Mouse (Mus musculus) liver, postnatal 0 days (tissue): ENCODE data around the gene Lgals9. TPM values are rescaled to one million over a fixed set of nuclear protein-coding genes. Genes with fewer than 3 reads are reported as not detected.

Source experiments
- ATAC-seq: fragments of 200-750 bp; cut with Nextera tagmentation; 2 replicates; pipeline ENCODE4 v1.8.0; 2017; ENCODE audit warnings: mild to moderate bottlenecking, moderate library complexity
- DNase-seq: peaks from one replicate; pipeline ENCODE4 v3.0.0-alpha.2; 2016
- H3K27ac ChIP-seq: fragments of 300-500 bp; sonication (generic); 2 replicates; pipeline ENCODE4 v1.5.1; 2014; ENCODE audit warnings: antibody characterized with exemption, moderate library complexity, mild to moderate bottlenecking, low read depth
- H3K27me3 ChIP-seq: fragments of 300-500 bp; sonication (generic); 2 replicates; pipeline ENCODE4 v1.6.1; 2014; ENCODE audit warnings: low read length, control low read depth, mixed read lengths; ENCODE audit not compliant: insufficient read depth
- H3K36me3 ChIP-seq: fragments of 300-500 bp; sonication (generic); replicated peaks from 2 replicates; pipeline ENCODE4 v1.6.1; 2014; ENCODE audit warnings: mild to moderate bottlenecking, control low read depth, low read length, moderate library complexity, mixed read lengths; ENCODE audit not compliant: insufficient read depth
- H3K4me1 ChIP-seq: fragments of 300-500 bp; sonication (generic); 2 replicates; pipeline ENCODE4 v1.6.1; 2014; ENCODE audit warnings: antibody characterized with exemption, mild to moderate bottlenecking, control low read depth; ENCODE audit not compliant: insufficient read depth
- H3K4me2 ChIP-seq: fragments of 300-500 bp; sonication (generic); 2 replicates; pipeline ENCODE4 v1.6.1; 2014; ENCODE audit warnings: low read depth, mild to moderate bottlenecking, low read length, moderate library complexity, mixed read lengths
- H3K4me3 ChIP-seq: fragments of 300-500 bp; sonication (generic); 2 replicates; pipeline ENCODE4 v1.5.1; 2014; ENCODE audit warnings: low read depth, low read length
- H3K9ac ChIP-seq: fragments of 300-500 bp; sonication (generic); replicated peaks from 2 replicates; pipeline ENCODE4 v1.6.1; 2014; ENCODE audit warnings: mild to moderate bottlenecking, moderate library complexity
- H3K9me3 ChIP-seq: fragments of 300-500 bp; sonication (generic); 2 replicates; pipeline ENCODE4 v1.6.1; 2016; ENCODE audit warnings: mild to moderate bottlenecking, control low read depth, low read length, mixed read lengths
- CTCF ChIP-seq: sonication (generic); IDR thresholded peaks from 2 replicates; pipeline ENCODE4 v1.5.1; 2016; ENCODE audit warnings: antibody characterized with exemption, low read depth
- EP300 ChIP-seq: IDR thresholded peaks from 2 replicates; pipeline ENCODE4 v1.6.1; 2016; ENCODE audit warnings: antibody characterized with exemption, low read depth, mild to moderate bottlenecking
- WGBS: fragments of 180-500 bp; shearing (Covaris S2); extraction: QIAGEN DNeasy Blood & Tissue Kit; methylation state at CpG from one replicate; pipeline ENCODE4 v1.1.7; 2014; ENCODE audit not compliant: insufficient replicate concordance; 5-methylcytosine and 5-hydroxymethylcytosine counted together
- polyA plus RNA-seq: library from polyadenylated mRNA; unstranded; fragments of >200 nt; fragmentation: Nextera tagmentation; extraction: Ambion mirVana; gene quantifications from 2 replicates; pipeline ENCODE4 v1.2.1, GENCODE M21; 2015

The Lgals9 gene
- polyA plus RNA-seq, 1 experiment from 2014 or later = 373 TPM

- WGBS = 75% methylated on average over 7 of the region's 7 CpGs
- no peak for ATAC-seq
- Histone ChIP-seq H3K36me3 (no peaks in the 10 kb centered on the region), H3K4me2 (no peak overlapping the region), H3K4me3 (no peak overlapping the region), H3K9ac (no peak overlapping the region), H3K27ac (no peak overlapping the region), H3K4me1 (no peaks in the 10 kb centered on the region), H3K9me3 (no peaks in the 10 kb centered on the region), H3K27me3 (no peaks in the 10 kb centered on the region)
- DNase-seq = no peak
- TF ChIP-seq CTCF (no peak), EP300 (no peak)
Measured at GRCm38 (mm10) chr11:78934307-78934706, 50.4 kb downstream of the Lgals9 start.

DNA sequence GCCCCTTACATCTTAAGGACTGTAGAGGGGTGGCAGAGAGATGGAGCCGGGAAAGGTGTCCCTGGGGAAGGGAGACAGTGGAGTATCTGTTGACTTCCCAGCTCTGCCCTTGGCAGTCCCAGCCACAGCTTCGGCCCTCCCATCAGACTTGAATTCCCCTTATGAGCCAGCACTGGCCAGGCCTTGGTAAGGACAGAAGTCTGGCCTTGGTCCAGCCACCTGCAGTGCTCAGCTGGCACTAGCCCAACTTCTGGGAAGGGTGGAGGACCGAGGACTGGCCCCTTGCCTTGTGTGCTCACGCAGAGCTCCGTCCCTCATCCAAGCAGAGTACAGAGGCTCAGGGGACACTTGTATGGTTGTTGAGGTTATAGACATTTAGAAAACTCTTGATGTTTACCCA lies 55.4 kb downstream of the Lgals9 start:
- H3K27me3 ChIP-seq = peaks cover 19% of the 10 kb centered on the region
- no peak overlapping the region for H3K4me3 ChIP-seq
- H3K4me2 ChIP-seq = no peak overlapping the region
- peaks cover 5% of the 10 kb centered on the region; the same call in 1 of the 2 replicates for H3K4me1 ChIP-seq
- H3K27ac ChIP-seq = no peak overlapping the region
- DNase-seq (no peak), ATAC-seq (no peak)
- H3K9me3 ChIP-seq = no peaks in the 10 kb centered on the region
- WGBS = 72% methylated on average over 5 of the region's 5 CpGs
- H3K9ac ChIP-seq = no peak overlapping the region
- no peak for TF ChIP-seq CTCF
- TF ChIP-seq EP300 = no peak
- H3K36me3 ChIP-seq = no peaks in the 10 kb centered on the region

DNA sequence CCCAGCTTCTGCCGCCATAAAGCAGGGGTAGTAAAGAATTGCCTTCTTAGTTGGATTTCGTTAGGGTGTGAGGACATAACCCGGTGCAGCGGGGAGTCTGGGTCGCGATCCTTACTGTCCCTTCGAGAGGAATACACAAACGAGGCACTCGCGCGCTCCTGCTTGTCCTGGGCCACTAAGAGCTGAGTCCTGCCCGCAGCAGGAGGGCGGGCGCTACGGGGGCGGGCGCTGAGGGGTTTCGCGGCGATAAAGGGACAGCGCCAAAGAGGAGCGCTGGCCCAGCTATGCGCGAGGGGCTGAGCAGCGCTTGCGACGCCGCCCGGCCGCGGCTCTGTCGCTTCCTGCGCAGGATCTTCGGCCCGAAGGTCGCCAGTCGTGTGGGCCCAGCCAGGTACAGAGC lies 59.8 kb downstream of the Lgals9 start:
- no peak overlapping the region for H3K27ac ChIP-seq
- no peak overlapping the region for H3K9ac ChIP-seq
- H3K4me1 ChIP-seq = peaks cover 5% of the 10 kb centered on the region; the same call in 1 of the 2 replicates
- peak overlapping the region; percentile 34 for H3K4me3 ChIP-seq
- WGBS = 1% methylated on average over 37 of the region's 37 CpGs
- TF ChIP-seq CTCF = no peak
- peak overlapping the region; percentile 62 for H3K4me2 ChIP-seq
- H3K9me3 ChIP-seq = no peaks in the 10 kb centered on the region
- ATAC-seq = no peak
- no peak for DNase-seq
- peaks cover 32% of the 10 kb centered on the region for H3K27me3 ChIP-seq
- no peaks in the 10 kb centered on the region for H3K36me3 ChIP-seq

DNA sequence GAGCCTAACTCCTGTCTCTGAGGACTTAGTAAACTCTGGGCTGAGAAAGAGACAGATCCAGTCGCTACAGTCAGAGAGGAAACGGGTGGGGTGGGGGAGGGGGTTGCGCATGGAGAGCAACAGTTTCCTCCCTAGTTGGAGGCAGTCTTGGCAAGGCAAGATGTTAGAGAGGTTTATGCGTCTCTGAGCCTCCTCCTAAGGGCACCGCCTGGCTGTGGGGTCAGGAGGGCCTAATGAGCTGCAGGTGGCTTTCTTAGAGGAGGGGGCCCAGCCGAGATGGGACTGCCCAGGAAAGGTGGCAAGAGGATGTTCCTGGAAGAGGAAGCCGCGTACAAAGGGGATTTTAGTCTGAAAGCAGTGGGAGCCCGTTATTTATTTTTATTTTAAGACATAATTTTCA lies 60.6 kb downstream of the Lgals9 start:
- H3K27ac ChIP-seq = no peak overlapping the region
- no peak for ATAC-seq
- no peak for DNase-seq
- peaks cover 5% of the 10 kb centered on the region; the same call in 1 of the 2 replicates for H3K4me1 ChIP-seq
- H3K9me3 ChIP-seq = no peaks in the 10 kb centered on the region
- H3K27me3 ChIP-seq = peaks cover 32% of the 10 kb centered on the region
- H3K4me2 ChIP-seq = no peak overlapping the region
- no peak overlapping the region for H3K9ac ChIP-seq
- no peak overlapping the region for H3K4me3 ChIP-seq
- TF ChIP-seq CTCF (no peak), EP300 (no peak)
- WGBS = 12% methylated on average over 9 of the region's 9 CpGs
- no peaks in the 10 kb centered on the region for H3K36me3 ChIP-seq

DNA sequence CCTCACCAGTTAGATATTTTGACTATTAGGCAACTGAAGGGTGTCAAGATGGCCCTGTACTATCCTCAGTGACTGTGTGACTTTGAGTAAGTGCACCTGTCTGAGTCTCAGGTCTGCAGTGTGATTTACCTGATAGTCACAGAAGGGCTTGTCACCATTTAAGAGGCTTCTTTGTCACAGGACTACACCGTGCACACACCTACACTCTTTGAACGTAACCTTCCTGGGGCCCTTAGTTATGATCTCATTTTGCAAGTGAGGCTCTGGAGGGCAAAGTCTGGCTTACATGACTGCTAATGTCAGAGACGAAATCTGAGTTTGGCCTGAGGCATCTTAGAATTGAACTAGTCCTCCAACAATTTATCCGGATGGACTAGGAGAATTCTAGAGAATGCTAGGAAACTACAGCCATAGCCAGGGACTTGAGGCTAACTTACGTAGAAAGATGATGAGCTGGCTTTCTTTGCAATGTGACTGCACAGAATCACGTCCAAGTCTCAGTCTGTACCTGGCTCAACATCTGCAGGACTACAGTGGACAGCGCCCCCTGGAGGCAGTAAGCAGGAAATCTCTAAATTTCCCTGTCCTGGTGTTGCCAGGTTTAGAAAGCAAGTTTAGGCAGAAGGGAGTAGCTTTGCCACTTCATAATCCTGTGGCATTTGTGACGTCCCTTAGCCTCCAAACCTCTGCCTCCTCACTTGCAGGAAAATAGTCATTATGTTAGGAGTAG lies 61.9 kb downstream of the Lgals9 start:
- DNase-seq (peak; percentile 57), ATAC-seq (no peak)
- WGBS = 36% methylated on average over 8 of the region's 8 CpGs
- H3K9me3 ChIP-seq = no peaks in the 10 kb centered on the region
- peaks cover 32% of the 10 kb centered on the region for H3K27me3 ChIP-seq
- no peak overlapping the region for H3K9ac ChIP-seq
- H3K27ac ChIP-seq = no peak overlapping the region
- H3K4me2 ChIP-seq = no peak overlapping the region
- H3K4me3 ChIP-seq = no peak overlapping the region
- H3K36me3 ChIP-seq = no peaks in the 10 kb centered on the region
- H3K4me1 ChIP-seq = peaks cover 5% of the 10 kb centered on the region; the same call in 1 of the 2 replicates
- TF ChIP-seq CTCF (peak; percentile 92), EP300 (no peak)

DNA sequence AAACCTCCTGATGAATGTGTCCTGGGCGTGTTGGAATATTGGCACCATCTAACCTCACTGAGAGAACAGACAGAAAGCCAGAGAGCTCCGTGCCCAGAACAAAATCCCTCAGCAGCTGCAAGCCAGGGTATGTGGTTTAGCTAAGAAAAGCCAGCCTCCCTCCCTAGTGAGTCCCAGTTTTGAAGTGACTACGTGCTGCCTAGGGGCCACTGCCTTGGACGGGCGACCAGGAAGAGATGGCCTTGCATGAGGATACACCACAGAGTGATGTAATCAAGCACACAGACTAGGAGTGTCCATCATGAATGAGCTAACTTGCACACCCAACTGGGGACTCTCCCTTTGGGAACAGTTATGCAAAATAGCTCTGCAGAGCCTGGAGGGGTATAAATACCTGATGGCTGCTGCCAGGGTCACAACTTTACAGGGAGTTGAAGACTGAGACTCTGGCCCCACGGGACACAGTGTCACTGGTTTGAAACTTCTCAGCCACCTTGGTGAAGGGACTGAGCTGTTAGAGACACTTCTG lies 64.3 kb downstream of the Lgals9 start, which contains the start of gene Nos2:
Gene Nos2, plus strand, starts transcription at position 377 of the 529 bp plus-strand sequence.
- no peaks in the 10 kb centered on the region for H3K9me3 ChIP-seq
- ATAC-seq (no peak), DNase-seq (no peak)
- H3K27me3 ChIP-seq = peaks cover 24% of the 10 kb centered on the region
- no peak within 1 kb of the TSS for H3K27ac ChIP-seq
- no peak within 1 kb of the TSS for H3K4me3 ChIP-seq
- peaks cover 5% of the 10 kb centered on the region; the same call in 1 of the 2 replicates for H3K4me1 ChIP-seq
- H3K4me2 ChIP-seq = no peak within 1 kb of the TSS
- 22% methylated on average over 6 of the region's 6 CpGs for WGBS
- no peak within 1 kb of the TSS for H3K9ac ChIP-seq
- TF ChIP-seq CTCF (no peak), EP300 (no peak)
- no peaks in the 10 kb centered on the region for H3K36me3 ChIP-seq
